Mouse (Mus musculus): ENCODE measurements around the gene Gm36028.
A peak's percentile ranks its signal among the peaks of the same experiment; 100 is the strongest.

The Gm36028 gene

DNA sequence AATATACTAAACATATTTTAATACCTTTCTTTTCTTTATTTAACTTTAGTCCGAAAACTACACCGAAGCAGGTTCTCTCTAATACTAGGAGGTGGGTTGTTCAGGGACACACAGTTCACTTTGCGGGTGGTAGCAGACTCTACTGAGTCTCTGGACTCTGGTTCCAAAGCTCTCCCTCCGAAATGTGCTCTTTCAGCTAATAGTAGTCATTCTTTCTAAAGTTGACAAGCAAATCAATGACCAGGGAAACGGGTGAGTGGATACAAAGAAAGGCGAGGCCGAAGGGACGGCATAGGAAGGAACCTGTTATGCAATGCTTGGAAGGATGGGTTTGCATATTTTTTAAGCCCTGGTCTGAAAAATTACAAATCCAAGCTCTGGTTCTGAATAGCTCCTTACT, 3.5 kb downstream of the Gm36028 start:
- no peak for DNase-seq

DNA sequence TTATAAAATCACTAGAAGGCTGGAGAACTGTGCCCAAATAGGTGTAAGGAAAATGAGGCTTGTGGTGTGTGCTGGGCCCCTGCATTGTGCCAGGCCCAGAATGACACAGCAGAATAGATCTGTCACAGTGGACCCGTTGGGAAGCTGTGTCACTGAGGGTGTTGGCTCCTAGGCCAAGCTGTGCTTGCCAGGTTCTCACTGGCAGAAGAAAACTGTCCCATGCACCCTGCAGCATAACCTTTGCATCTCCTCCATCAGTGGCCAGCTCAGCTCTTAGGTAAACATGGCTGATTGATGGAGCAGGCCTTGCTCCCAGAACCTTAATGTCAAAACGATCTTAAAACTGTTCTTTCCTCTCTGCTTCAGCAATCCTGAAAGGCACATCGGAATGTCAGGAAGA, 4.6 kb downstream of the Gm36028 start:
- DNase-seq: no peak

GRCm38 (mm10) chr16:37855583-37855982, 5.4 kb downstream of the Gm36028 start:
- no peak for DNase-seq

- no peak for DNase-seq
Observed at GRCm38 (mm10) chr16:37854593-37854992, 6.4 kb downstream of the Gm36028 start.

- no peak for DNase-seq
Observed at GRCm38 (mm10) chr16:37854054-37854453, 6.9 kb downstream of the Gm36028 start.

DNA sequence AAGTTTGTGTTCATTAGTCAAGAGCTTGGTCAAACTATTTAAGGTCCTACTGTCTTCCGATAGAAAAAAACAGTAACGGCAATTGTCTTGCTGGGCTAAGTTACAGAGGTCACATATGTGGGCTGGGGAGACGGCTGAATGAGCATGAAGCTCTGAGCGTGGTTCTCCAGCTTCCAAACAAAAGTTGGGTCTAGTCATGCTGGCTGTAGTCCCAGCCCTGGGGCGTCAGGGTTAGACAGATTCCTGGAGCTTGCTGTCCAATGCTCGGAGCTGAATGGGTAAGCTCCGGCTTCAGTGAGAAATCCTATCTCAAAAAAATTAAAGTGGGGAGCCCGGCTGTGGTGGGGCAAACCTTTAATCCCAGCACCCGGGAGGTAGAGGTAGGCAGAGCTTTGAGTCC, 7.7 kb downstream of the Gm36028 start:
- DNase-seq: peak in 1 of 2 experiments; percentile 34

DNA sequence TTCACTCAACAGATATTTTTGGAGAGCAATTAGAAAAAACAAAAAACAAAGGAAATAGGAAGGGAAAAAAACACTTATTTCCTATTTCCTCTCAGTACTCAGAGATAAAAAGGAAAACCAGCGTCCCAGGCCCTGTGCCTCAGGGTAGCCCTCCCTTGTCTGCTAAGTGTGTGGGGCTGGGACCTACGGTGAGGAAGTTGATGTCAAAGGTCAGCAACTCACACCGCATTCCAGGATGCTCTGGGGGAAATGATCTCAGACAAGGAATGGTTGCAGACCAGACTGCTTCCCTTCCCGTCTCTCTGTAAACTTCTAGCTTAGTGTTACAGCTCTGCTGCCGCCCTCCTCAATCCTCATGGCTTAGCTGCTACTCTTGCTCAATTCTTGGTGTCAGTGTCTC, 9.6 kb downstream of the Gm36028 start:
- peak; percentile 62 to 80 for DNase-seq

- DNase-seq: no peak
Observed at GRCm38 (mm10) chr16:37847081-37847480, 13.9 kb downstream of the Gm36028 start.

- DNase-seq: no peak
Observed at GRCm38 (mm10) chr16:37845202-37845925, 15.6 kb downstream of the Gm36028 start.

DNA sequence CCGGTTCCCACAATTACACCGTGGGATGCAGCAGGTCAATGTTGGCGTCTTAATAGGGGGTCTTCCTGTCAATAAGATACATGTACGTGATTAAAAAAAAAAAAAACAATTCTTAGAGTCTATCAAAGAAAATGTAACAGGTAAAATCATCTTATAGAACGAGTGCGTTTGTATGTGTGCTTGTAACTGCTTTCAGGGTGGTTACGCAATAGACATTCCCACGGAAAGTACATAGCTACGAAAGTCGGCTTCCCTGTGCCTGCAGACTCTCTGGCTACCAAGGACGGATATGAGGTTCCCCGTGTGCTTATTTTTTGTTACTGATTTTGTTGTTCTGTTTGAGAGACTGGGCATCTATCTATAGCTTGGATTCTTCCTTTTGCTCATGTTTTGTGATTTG, 17.2 kb downstream of the Gm36028 start:
- DNase-seq: no peak

DNA sequence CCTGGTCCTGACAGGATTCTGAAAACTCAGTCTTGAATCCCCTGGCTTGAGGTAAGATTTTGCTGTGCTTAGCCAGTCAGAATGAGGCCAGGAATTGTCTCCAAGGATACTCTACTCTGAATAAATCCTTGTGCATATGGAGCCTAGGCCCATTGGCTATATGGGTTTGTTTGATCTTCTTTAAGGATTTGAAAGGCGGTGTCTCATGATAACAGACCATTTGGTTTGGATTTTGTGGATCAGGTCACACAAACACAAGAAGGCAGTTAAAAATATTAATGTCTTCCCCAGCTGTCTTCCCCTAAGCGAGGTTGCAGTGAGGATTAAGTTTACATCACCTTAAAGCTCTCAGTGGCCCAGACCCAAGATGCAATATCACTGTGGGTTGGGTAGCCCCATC, 18.5 kb downstream of the Gm36028 start:
- DNase-seq: no peak

DNA sequence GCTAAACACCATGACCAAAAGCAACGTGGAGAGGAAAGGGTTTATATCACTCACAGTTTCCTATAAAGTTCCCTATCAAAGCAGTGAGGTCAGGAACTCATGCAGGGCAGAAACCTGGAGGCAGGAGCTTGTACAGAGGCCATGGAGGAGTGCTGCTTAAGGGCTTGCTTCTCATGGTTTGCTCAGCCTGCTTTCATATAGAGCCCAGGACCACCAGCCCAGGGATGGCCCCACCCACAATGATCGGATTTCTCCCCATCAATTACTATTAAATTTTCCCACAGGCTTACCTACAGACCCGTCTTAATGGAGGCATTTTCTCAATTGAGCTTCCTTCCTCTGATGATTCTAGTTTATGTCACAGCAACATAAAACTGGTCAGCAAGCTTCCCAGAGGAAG, 23.4 kb downstream of the Gm36028 start:
- DNase-seq: no peak

GRCm38 (mm10) chr16:37831041-37831440, 29.9 kb downstream of the Gm36028 start:
- DNase-seq: no peak

- DNase-seq: no peak
Observed at GRCm38 (mm10) chr16:37826286-37826685, 34.7 kb downstream of the Gm36028 start.

DNA sequence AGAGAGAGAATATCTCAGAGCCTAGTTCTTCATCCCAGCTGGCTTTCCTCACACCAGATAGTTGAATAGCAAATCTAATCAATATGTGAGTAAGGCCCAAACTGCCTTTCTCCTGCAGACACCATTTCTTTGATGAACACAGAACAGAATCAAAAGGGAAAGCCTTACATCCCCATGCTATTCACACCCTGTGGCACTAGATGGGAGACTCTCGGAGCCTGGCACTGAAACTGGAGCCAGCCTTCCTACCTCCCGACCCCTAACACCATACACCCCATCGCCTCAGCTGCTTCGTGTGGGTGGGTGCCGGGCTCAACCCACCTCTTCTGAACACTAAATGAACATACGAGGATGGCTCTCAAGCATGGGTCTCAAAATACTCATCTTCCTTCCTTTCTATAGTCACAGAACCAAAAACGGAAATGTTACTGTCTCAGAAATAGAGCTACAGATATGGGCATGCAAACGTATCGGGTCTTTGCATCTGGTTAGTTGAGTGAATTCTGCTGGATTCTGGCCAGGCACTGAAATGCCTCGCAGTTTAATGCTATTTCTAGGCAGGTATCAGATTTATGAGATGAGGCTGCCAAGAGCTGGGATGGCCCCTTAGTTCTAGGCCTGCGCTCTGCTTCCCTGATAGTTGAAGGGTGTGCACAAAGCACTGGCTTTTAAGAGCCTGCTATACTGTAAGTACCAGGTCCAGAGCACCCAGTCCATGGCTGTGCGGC, 36.0 kb downstream of the Gm36028 start:
- no peak for DNase-seq

DNA sequence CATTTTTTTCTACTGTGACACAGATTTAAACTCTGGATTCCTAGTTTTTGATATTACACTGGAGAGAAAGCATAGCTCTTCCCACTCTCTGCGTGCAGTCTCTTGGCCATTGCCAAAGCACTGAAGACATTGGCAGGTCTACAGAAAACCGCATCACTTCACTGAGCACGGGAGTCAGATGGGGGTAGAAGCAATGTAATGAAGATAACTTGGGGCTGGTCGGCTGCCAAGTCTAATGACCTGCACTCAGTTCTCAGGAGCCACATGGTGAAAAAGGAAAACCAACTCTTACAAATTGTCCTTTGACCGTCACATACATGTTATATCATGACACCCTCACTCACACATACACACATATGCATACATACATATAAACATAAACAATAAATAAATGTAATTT, 37.0 kb downstream of the Gm36028 start:
- DNase-seq: no peak

DNA sequence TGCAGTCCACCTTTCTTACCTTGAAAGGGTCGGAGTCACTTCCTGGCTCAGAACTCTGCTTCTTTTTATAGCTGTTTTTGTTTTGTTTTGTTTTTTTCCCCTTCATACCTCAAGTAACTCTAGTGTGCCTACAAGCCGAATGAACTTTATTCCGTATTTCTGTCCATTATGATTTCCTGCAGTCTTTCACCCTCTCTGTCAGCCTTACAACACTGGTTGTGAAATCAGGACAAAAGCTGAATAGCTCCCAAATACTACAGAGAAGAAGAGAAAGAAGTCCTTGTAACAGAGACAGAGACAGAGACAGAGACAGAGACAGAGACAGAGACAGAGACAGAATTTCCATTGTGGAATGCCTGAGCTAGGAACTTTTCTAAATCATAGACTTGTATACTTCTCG, 43.0 kb downstream of the Gm36028 start:
- no peak for DNase-seq

- DNase-seq: peak; percentile 86 to 89
Observed at GRCm38 (mm10) chr16:37814383-37814971, 46.5 kb downstream of the Gm36028 start.

GRCm38 (mm10) chr16:37813691-37814382, 47.1 kb downstream of the Gm36028 start:
- DNase-seq: peak in 1 of 2 experiments; percentile 23

DNA sequence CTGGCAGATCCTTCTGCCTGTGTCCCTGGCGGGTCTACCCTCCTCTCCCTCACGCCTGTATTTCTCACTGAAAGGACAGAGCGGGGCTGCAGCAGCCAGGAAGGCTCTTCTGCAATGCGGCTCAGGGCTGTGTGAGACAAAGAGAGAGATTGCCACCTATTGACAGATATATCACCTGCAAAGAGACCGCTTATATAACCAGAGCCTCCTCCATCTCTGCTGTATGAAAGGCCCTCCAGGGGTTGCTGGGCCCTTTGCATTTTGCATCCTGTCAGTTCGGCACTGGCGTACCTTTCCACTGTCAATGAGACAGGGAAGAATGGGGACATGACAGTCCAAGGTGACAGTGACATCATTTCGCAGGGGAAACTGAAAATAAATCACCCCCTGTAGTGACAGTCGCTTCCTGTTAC, 48.5 kb downstream of the Gm36028 start:
- DNase-seq: peak in 1 of 2 experiments; percentile 35

DNA sequence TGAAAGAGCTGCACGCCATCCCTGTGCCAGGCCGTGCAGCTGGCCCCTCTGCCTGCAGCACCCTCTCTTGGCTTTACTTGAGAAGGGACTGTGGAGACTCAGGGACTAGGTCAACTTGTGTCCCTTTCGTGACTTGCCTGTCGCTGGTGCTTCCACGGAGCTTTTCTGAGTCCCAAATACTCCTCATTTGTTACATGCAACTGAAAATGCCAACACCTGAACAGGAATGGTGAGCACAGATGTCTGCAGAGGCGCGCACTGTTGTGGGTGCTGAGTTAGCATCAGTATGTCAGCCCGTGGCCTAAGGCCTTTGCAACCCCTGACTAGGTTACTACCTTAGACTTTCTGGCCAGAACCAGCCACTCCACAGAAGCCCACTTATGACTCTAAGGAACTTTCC, 49.1 kb downstream of the Gm36028 start:
- peak in 1 of 2 experiments; percentile 49 for DNase-seq

- DNase-seq: no peak
Observed at GRCm38 (mm10) chr16:37809623-37809992, 51.3 kb downstream of the Gm36028 start.

GRCm38 (mm10) chr16:37808866-37809622, 51.9 kb downstream of the Gm36028 start:
- DNase-seq: peak; percentile 55 to 79

Measured in lung, postnatal 4 days (tissue).